Mouse (Mus musculus): ENCODE results near the gene Cryl1. TPM values are rescaled to one million over a fixed set of nuclear protein-coding genes. Genes with fewer than 3 reads are reported as not detected.

Gene Cryl1
- polyA plus RNA-seq, 1 experiment from 2014 or later = 49.7 TPM

DNA sequence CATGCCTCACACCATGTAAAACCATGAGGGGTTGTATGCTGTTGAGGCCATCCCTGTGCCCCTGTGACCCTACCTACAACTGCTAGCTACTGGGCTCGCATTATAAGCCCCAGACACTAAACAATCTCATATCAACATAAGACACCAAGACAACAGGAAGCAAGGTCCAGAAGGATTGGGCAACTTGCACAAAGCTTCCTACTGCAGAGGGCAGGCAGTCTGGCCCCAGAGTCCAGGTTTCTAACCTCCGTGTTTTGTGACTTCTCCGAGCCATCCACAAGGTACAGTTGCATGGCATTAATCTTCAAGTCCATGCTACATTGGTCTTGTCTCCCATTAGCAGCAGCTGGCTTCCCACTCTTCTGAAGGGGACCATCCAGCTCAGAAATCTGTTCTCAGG lies 129.4 kb downstream of the Cryl1 start:
- no peak overlapping the region for H3K4me2 ChIP-seq (replicated peaks; ENCODE audit: low read depth, low read length)
- no peak for ATAC-seq (ENCODE audit: low FRiP score, low TSS enrichment)
- H3K36me3 ChIP-seq (ENCODE audit: insufficient read depth, low read length) = no peaks in the 10 kb centered on the region
- H3K27me3 ChIP-seq (ENCODE audit: insufficient read depth, low read length) = no peaks in the 10 kb centered on the region
- no peak overlapping the region for H3K27ac ChIP-seq (ENCODE audit: low read length)
- no peaks in the 10 kb centered on the region for H3K4me1 ChIP-seq (ENCODE audit: insufficient read depth, low read length)
- H3K4me3 ChIP-seq (ENCODE audit: low read length) = no peak overlapping the region
- no peak overlapping the region for H3K9ac ChIP-seq (replicated peaks; ENCODE audit: low read length)
- no peaks in the 10 kb centered on the region for H3K9me3 ChIP-seq (ENCODE audit: low read length)
- 78% methylated on average over 3 of the region's 3 CpGs for WGBS

DNA sequence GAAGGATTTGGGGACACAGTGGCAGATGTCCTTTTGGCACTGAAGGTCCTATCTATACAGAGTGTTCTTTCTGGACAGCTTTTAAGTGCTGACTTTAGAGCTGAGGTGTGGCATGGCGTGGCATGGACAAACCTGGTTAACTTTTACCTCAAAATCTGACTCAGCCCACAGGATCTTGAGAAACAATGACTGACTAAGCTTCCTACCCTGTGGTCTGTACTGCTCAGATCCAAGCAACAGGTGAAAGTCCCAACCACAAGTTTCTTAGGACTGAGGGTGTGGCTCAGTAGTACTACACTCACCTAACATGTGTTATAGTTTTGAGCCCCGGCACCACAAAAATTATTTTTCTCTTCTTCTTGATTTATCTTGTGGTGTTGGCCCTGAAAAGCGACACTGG lies 130.0 kb downstream of the Cryl1 start:
- Histone ChIP-seq H3K9ac (replicated peaks; ENCODE audit: low read length) (no peak overlapping the region), H3K4me1 (ENCODE audit: insufficient read depth, low read length) (no peaks in the 10 kb centered on the region), H3K9me3 (ENCODE audit: low read length) (no peaks in the 10 kb centered on the region), H3K27ac (ENCODE audit: low read length) (no peak overlapping the region), H3K27me3 (ENCODE audit: insufficient read depth, low read length) (no peaks in the 10 kb centered on the region), H3K36me3 (ENCODE audit: insufficient read depth, low read length) (no peaks in the 10 kb centered on the region), H3K4me3 (ENCODE audit: low read length) (no peak overlapping the region), H3K4me2 (replicated peaks; ENCODE audit: low read depth, low read length) (no peak overlapping the region)
- 86% methylated on average over 3 of the region's 3 CpGs for whole genome bisulfite sequencing
- ATAC-seq (ENCODE audit: low FRiP score, low TSS enrichment) = no peak

DNA sequence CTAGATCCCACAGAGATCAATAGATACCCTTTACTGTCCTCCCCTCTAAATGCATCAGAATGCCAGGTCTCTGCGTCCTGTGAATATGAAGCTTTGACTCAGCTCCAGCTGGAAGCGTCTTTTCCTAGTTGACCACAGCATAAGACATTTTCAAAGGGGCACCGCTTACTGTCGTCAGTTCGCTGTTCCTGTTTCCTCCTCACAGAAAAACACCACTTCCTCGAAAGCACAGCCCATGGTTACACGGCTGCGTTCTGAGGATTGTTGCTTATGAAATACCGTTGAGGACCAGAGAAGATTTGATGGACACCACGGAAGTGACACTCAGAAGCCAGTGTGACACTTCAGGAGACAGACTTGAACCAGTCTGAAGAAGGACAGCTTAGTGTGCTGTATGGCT lies 134.4 kb downstream of the Cryl1 start:
- no peak overlapping the region for H3K9ac ChIP-seq (replicated peaks; ENCODE audit: low read length)
- WGBS = 76% methylated on average over 10 of the region's 10 CpGs
- no peaks in the 10 kb centered on the region for H3K4me1 ChIP-seq (ENCODE audit: insufficient read depth, low read length)
- no peak for ATAC-seq (ENCODE audit: low FRiP score, low TSS enrichment)
- no peaks in the 10 kb centered on the region for H3K36me3 ChIP-seq (ENCODE audit: insufficient read depth, low read length)
- H3K9me3 ChIP-seq (ENCODE audit: low read length) = no peaks in the 10 kb centered on the region
- no peak overlapping the region for H3K4me2 ChIP-seq (replicated peaks; ENCODE audit: low read depth, low read length)
- no peaks in the 10 kb centered on the region for H3K27me3 ChIP-seq (ENCODE audit: insufficient read depth, low read length)
- H3K27ac ChIP-seq (ENCODE audit: low read length) = no peak overlapping the region
- no peak overlapping the region for H3K4me3 ChIP-seq (ENCODE audit: low read length)

DNA sequence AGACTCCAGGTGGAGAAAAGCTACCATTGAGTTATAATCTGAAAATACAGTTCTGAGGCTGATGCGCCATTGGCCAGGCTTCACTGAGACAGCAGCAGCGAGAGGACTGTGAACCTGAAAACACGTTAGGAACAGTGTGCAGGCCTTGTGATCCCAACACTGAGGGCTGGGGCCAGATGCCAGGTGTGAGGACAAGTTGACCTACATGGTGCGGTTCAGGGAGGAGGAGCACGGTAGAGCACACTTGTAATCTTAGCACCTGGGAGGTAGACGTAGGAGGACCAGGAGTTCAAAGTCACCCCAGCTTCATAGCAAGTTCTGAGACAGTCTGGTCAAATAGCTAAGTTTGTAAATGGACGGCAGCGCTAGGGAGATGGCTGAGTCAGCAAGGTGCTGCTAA lies 139.0 kb downstream of the Cryl1 start:
- no peaks in the 10 kb centered on the region for H3K27me3 ChIP-seq (ENCODE audit: insufficient read depth, low read length)

DNA sequence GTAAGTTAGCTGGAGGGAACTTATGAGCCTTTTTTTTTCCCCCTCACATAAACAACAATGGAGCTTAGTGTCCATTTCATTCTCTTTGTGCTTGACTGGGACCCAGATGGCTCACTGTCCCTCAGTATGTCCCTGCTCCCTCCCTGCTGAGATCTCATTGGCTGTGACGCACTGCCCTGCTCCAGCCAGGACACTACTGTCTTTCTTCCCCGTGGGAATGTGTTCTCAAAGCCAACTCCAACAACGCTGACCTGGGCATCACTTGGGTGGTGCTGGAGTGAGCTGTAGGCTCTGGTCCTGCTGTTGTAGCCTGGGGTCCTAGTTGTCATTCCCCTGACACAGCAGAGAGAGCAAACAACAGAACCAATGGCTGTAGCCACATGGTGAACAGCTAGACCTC lies 149.7 kb downstream of the Cryl1 start:
- no peaks in the 10 kb centered on the region for H3K27me3 ChIP-seq (ENCODE audit: insufficient read depth, low read length)
- no peak overlapping the region for H3K4me2 ChIP-seq (replicated peaks; ENCODE audit: low read depth, low read length)
- no peak for ATAC-seq (ENCODE audit: low FRiP score, low TSS enrichment)
- no peak overlapping the region for H3K27ac ChIP-seq (ENCODE audit: low read length)
- H3K4me3 ChIP-seq (ENCODE audit: low read length) = no peak overlapping the region
- no peaks in the 10 kb centered on the region for H3K36me3 ChIP-seq (ENCODE audit: insufficient read depth, low read length)
- H3K4me1 ChIP-seq (ENCODE audit: insufficient read depth, low read length) = no peaks in the 10 kb centered on the region
- no peaks in the 10 kb centered on the region for H3K9me3 ChIP-seq (ENCODE audit: low read length)
- 83% methylated on average over 3 of the region's 3 CpGs for WGBS
- no peak overlapping the region for H3K9ac ChIP-seq (replicated peaks; ENCODE audit: low read length)

More for the DNA sequence above, 139.0 kb downstream of the Cryl1 start:
- H3K4me1 ChIP-seq (ENCODE audit: insufficient read depth, low read length) = no peaks in the 10 kb centered on the region
- H3K36me3 ChIP-seq (ENCODE audit: insufficient read depth, low read length) = no peaks in the 10 kb centered on the region
- H3K4me2 ChIP-seq (replicated peaks; ENCODE audit: low read depth, low read length) = no peak overlapping the region
- ATAC-seq (ENCODE audit: low FRiP score, low TSS enrichment) = no peak
- WGBS = 77% methylated on average over 8 of the region's 8 CpGs
- H3K9me3 ChIP-seq (ENCODE audit: low read length) = no peaks in the 10 kb centered on the region
- H3K4me3 ChIP-seq (ENCODE audit: low read length) = no peak overlapping the region
- no peak overlapping the region for H3K9ac ChIP-seq (replicated peaks; ENCODE audit: low read length)
- no peak overlapping the region for H3K27ac ChIP-seq (ENCODE audit: low read length)

DNA sequence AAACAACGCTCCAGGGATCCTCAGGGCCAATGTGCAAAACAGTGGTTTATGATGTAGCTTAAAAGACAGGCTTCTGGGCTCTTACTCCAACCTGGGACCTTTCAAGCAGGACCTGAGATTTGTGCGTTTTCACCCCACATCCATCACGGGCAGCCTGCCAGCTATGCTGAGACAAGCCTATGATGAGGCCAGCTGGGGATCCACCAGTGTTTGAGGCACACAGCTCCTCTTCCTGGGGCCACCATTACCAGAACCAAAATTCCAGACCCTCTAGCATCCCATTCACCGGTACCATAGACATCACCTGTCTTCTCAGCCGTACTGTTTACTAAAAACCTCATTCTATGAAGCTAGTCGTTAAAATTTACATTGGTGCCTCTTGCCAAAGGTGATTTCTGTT lies 151.8 kb downstream of the Cryl1 start:
- no peak overlapping the region for H3K4me2 ChIP-seq (replicated peaks; ENCODE audit: low read depth, low read length)
- ATAC-seq (ENCODE audit: low FRiP score, low TSS enrichment) = no peak
- H3K27me3 ChIP-seq (ENCODE audit: insufficient read depth, low read length) = no peaks in the 10 kb centered on the region
- no peaks in the 10 kb centered on the region for H3K36me3 ChIP-seq (ENCODE audit: insufficient read depth, low read length)
- H3K9ac ChIP-seq (replicated peaks; ENCODE audit: low read length) = no peak overlapping the region
- H3K4me3 ChIP-seq (ENCODE audit: low read length) = no peak overlapping the region
- no peaks in the 10 kb centered on the region for H3K4me1 ChIP-seq (ENCODE audit: insufficient read depth, low read length)
- H3K9me3 ChIP-seq (ENCODE audit: low read length) = no peaks in the 10 kb centered on the region
- WGBS = 81% methylated on average over 6 of the region's 6 CpGs
- H3K27ac ChIP-seq (ENCODE audit: low read length) = no peak overlapping the region

DNA sequence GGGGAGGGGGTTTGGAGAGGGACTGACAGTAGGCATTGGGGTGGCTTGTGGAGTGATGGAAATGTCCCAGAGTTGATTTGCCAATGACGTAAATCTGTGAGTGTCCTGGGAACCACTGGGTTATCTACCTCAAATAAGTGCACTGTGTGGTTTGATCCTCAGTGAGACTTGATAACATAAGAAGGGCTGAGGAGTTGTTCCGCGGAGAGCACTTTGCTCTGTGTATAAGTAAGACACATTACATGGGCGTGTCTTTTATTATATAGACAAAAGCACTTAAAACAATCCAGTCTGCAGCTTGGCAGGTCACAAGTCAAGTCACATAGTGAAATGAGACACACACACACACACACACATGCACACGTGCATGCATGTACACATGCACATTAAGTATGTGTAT lies 155.4 kb downstream of the Cryl1 start:
- no peaks in the 10 kb centered on the region for H3K9me3 ChIP-seq (ENCODE audit: low read length)
- no peak overlapping the region for H3K4me2 ChIP-seq (replicated peaks; ENCODE audit: low read depth, low read length)
- no peak overlapping the region for H3K27ac ChIP-seq (ENCODE audit: low read length)
- WGBS = 91% methylated on average over 5 of the region's 5 CpGs
- no peaks in the 10 kb centered on the region for H3K36me3 ChIP-seq (ENCODE audit: insufficient read depth, low read length)
- H3K9ac ChIP-seq (replicated peaks; ENCODE audit: low read length) = no peak overlapping the region
- ATAC-seq (ENCODE audit: low FRiP score, low TSS enrichment) = no peak
- no peaks in the 10 kb centered on the region for H3K27me3 ChIP-seq (ENCODE audit: insufficient read depth, low read length)
- H3K4me1 ChIP-seq (ENCODE audit: insufficient read depth, low read length) = no peaks in the 10 kb centered on the region
- H3K4me3 ChIP-seq (ENCODE audit: low read length) = no peak overlapping the region

DNA sequence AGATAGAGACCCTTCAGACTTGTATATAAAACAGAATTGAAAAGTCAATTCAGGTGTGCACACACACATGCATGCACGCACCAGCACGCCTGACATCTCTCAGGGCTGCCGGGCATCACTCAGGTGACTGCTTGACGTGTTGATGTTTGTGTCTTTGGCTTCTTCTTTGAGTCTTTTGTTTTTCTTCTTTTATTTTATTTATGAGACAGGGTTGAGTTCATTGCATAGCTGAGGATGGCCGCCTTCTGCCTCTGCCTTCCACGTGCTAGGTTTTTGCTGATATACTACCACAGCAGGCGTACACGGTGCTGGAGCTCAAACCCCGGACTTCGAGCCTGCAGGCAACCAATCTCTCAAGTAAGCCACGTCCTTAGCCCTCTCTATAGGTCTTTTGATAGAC lies 163.1 kb downstream of the Cryl1 start:
- H3K27ac ChIP-seq (ENCODE audit: low read length) = no peak overlapping the region
- no peak overlapping the region for H3K9ac ChIP-seq (replicated peaks; ENCODE audit: low read length)
- no peaks in the 10 kb centered on the region for H3K9me3 ChIP-seq (ENCODE audit: low read length)
- H3K36me3 ChIP-seq (ENCODE audit: insufficient read depth, low read length) = no peaks in the 10 kb centered on the region
- no peaks in the 10 kb centered on the region for H3K4me1 ChIP-seq (ENCODE audit: insufficient read depth, low read length)
- no peak for ATAC-seq (ENCODE audit: low FRiP score, low TSS enrichment)
- no peaks in the 10 kb centered on the region for H3K27me3 ChIP-seq (ENCODE audit: insufficient read depth, low read length)
- H3K4me2 ChIP-seq (replicated peaks; ENCODE audit: low read depth, low read length) = no peak overlapping the region
- no peak overlapping the region for H3K4me3 ChIP-seq (ENCODE audit: low read length)
- WGBS = 76% methylated on average over 11 of the region's 11 CpGs

DNA sequence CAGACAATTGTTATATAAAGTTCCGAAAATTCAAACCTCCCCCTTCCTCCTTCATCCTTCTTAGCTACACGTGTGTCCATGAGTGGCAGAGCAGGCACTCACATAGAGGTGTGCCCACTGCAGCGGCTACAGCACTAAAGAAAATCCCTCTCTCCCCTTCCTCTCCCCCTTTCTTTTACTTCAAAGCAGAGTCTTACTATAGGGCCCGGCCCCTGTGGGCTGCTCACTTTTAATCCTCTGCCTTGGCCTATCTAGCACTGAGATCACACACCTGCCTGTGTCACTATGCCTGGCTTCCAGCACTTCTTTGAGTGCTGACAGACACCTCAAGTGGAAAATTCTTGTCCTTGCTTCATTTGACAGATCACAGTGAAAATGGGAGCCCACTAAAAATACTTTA lies 163.6 kb downstream of the Cryl1 start:
- no peak for ATAC-seq (ENCODE audit: low FRiP score, low TSS enrichment)
- Histone ChIP-seq H3K4me1 (ENCODE audit: insufficient read depth, low read length) (no peaks in the 10 kb centered on the region), H3K36me3 (ENCODE audit: insufficient read depth, low read length) (no peaks in the 10 kb centered on the region), H3K4me3 (ENCODE audit: low read length) (no peak overlapping the region), H3K27me3 (ENCODE audit: insufficient read depth, low read length) (no peaks in the 10 kb centered on the region), H3K9me3 (ENCODE audit: low read length) (no peaks in the 10 kb centered on the region), H3K4me2 (replicated peaks; ENCODE audit: low read depth, low read length) (no peak overlapping the region), H3K9ac (replicated peaks; ENCODE audit: low read length) (no peak overlapping the region), H3K27ac (ENCODE audit: low read length) (no peak overlapping the region)
- WGBS = 23% methylated on average over 4 of the region's 4 CpGs

DNA sequence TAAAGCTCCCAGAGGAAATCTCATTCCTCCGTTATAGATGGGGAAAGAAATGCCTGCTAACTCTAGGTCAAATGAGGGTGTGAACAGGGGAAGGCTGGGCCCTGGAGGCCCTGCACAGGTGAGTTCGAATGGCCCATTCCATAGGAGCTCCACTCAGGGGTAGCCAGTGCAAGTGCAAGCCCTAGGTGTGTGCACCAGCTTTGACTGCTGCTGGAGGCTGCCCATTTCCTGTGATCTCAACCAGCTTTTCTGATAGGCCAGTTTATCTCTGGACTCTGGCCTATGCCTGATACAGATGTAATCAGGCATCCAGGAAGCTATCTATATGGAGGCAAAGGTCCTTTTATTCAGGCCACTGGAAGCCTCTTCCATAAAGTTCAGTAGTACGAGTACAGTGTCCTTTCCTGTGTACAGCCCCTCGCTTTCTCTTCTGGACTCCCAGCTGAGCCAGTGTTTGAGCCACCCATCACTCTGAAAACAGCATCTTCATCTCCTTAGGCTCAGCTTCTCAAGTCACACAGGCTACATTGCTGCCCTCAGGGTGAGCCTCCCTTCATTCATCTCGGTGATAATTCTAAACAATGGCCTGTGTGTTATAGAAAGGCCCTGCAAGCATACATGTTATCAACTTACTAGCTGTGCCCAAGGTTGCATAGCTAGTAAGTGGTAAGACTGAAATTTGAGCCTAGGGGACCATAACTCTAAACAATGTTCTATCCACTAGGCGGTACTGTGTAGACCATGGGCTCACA lies 167.9 kb downstream of the Cryl1 start:
- no peaks in the 10 kb centered on the region for H3K4me1 ChIP-seq (ENCODE audit: insufficient read depth, low read length)
- no peak overlapping the region for H3K27ac ChIP-seq (ENCODE audit: low read length)
- no peaks in the 10 kb centered on the region for H3K36me3 ChIP-seq (ENCODE audit: insufficient read depth, low read length)
- H3K9ac ChIP-seq (replicated peaks; ENCODE audit: low read length) = no peak overlapping the region
- WGBS = 70% methylated on average over 6 of the region's 6 CpGs
- H3K9me3 ChIP-seq (ENCODE audit: low read length) = no peaks in the 10 kb centered on the region
- ATAC-seq (ENCODE audit: low FRiP score, low TSS enrichment) = no peak
- H3K4me3 ChIP-seq (ENCODE audit: low read length) = no peak overlapping the region
- H3K27me3 ChIP-seq (ENCODE audit: insufficient read depth, low read length) = no peaks in the 10 kb centered on the region
- H3K4me2 ChIP-seq (replicated peaks; ENCODE audit: low read depth, low read length) = no peak overlapping the region

Data from kidney, embryonic 16.5 days (tissue).